26 mouse cellular contexts compared by ENCODE assay signal in the genomic region with DNA sequence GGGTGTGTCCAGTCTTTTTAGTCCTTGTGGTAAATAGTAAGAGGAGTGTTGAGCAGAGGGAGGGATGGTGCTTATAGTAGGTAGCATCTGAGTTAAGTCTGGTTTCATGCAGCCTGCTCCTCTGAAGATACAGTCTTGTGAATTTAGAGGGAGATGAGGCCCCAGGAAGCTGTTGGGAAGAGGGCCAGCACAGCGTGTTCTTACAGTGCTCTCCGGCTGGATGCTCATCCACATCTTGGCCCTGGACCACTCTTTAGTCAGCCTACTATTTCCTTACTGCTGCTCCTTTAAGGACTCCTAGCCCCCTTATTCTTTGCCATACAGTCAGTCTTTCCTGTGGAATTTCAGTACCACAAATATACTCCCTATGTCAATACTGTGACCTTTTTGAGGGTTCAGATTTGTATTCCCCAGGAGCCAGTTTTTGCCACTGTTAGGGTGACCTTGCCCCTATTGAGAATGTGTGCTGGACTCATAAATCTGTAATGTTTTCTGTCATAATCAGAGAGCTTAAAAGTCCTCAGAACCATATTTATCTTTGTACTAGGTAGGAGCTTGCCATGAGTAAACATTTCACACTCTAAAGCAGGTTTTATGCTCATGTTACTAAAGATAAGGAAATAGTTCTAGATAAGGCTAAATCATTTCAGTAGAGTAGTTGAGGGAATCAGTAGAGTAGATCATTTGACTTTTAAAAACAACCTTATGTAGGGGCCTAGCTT. TPM values are rescaled to one million over a fixed set of nuclear protein-coding genes. Genes with fewer than 3 reads are reported as not detected.
DNase-seq lines count a peak whose midpoint lies in the region; ATAC-seq and TF ChIP-seq lines count a peak whose summit lies in the region.
"Had no signal": no experiment of that assay in that cellular context is flagged by ENCODE, and none has a peak within 500 bp of the region (broad histone marks: within the 10 kb centered on the region; RNA-seq: fewer than 3 reads in every experiment).

No protein-coding gene starts in this region.

- TF ChIP-seq CTCF in G1E (IDR thresholded peaks at IDR 0.05; ENCODE audit: low read depth, low read length) = no peak

- no peak for ATAC-seq in limb, embryonic 13.5 days (ENCODE audit: low FRiP score, low read depth)
- ATAC-seq in G1E (ENCODE audit: extremely low read depth, insufficient number of reproducible peaks, low FRiP score, poor library complexity, severe bottlenecking) = peak; percentile 49; the same call in 1 of the 2 replicates
- ATAC-seq in stomach, embryonic 15.5 days (ENCODE audit: insufficient read depth, low FRiP score, low read depth) = peak; percentile 71
- ATAC-seq in hindbrain, embryonic 16.5 days = no peak
- ATAC-seq: forebrain, embryonic 14.5 days; inflammation-experienced regulatory T-cells, adult 6 months had no signal

- H3K4me2 ChIP-seq in limb, embryonic 13.5 days (replicated peaks) = no peak overlapping the region
- H3K4me2 ChIP-seq in stomach, embryonic 15.5 days = no peak overlapping the region
- no peak overlapping the region for H3K4me2 ChIP-seq in hindbrain, embryonic 16.5 days (ENCODE audit: low read length)
- H3K4me2 ChIP-seq: embryonic facial prominence, embryonic 15.5 days; heart, embryonic 15.5 days; hindbrain, embryonic 13.5 days; limb, embryonic 15.5 days; lung, embryonic 15.5 days; neural tube, embryonic 15.5 days had no signal

- WGBS in limb, embryonic 13.5 days = 94% methylated on average over 2 of the region's 2 CpGs
- 98% methylated on average over 2 of the region's 2 CpGs for WGBS in limb, embryonic 10.5 days
- 64% methylated on average over 2 of the region's 2 CpGs for WGBS in stomach, embryonic 15.5 days
- WGBS in hindbrain, embryonic 16.5 days = 68% methylated on average over 2 of the region's 2 CpGs

- DNase-seq in gastrocnemius, adult 18-20 months (ENCODE audit: low spot score) = peak; percentile 25
- DNase-seq in gastrocnemius, adult 8-10 months (ENCODE audit: low spot score in 2 of 2) = no peak
- DNase-seq in limb, embryonic 10.5 days (ENCODE audit: low spot score) = no peak
- DNase-seq in G1E (ENCODE audit: low spot score) = no peak
- no peak for DNase-seq in lung, postnatal 4 days
- DNase-seq: cerebellum, adult 11 months; cerebellum, adult 9-11 months; gastrocnemius, postnatal 25 days; heart, postnatal 36 days; kidney, adult 9 months; kidney, postnatal 14 days; layer of hippocampus, postnatal 36 days had no signal

- H3K4me3 ChIP-seq in limb, embryonic 13.5 days = no peak overlapping the region
- no peak overlapping the region for H3K4me3 ChIP-seq in limb, embryonic 10.5 days
- no peak overlapping the region for H3K4me3 ChIP-seq in G1E (ENCODE audit: low read depth, low read length)
- H3K4me3 ChIP-seq in stomach, embryonic 15.5 days (replicated peaks) = no peak overlapping the region
- H3K4me3 ChIP-seq in hindbrain, embryonic 16.5 days (ENCODE audit: low read length) = no peak overlapping the region
- H3K4me3 ChIP-seq: embryonic facial prominence, embryonic 15.5 days; heart, embryonic 15.5 days; hindbrain, embryonic 13.5 days; limb, embryonic 15.5 days; lung, embryonic 15.5 days; neural tube, embryonic 15.5 days had no signal

- H3K27ac ChIP-seq in limb, embryonic 13.5 days = peak overlapping the region; percentile 44; the same call in 1 of the 2 replicates
- H3K27ac ChIP-seq in limb, embryonic 10.5 days = no peak overlapping the region
- peak overlapping the region; percentile 51; the same call in 1 of the 2 replicates for H3K27ac ChIP-seq in stomach, embryonic 15.5 days
- H3K27ac ChIP-seq in hindbrain, embryonic 16.5 days (ENCODE audit: low read depth, low read length) = no peak overlapping the region
- H3K27ac ChIP-seq: embryonic facial prominence, embryonic 15.5 days; heart, embryonic 15.5 days; hindbrain, embryonic 13.5 days; limb, embryonic 15.5 days; lung, embryonic 15.5 days; macrophage; neural tube, embryonic 15.5 days had no signal

- H3K36me3 ChIP-seq in limb, embryonic 13.5 days = peaks cover 45% of the 10 kb centered on the region
- H3K36me3 ChIP-seq in limb, embryonic 10.5 days = peaks cover 31% of the 10 kb centered on the region
- peaks cover 92% of the 10 kb centered on the region for H3K36me3 ChIP-seq in G1E (replicated peaks)
- peaks cover 6% of the 10 kb centered on the region for H3K36me3 ChIP-seq in stomach, embryonic 15.5 days
- peaks cover 3% of the 10 kb centered on the region; the same call in 1 of the 2 replicates for H3K36me3 ChIP-seq in hindbrain, embryonic 16.5 days (ENCODE audit: control insufficient read depth, insufficient read depth, low read length)

- H3K4me1 ChIP-seq in limb, embryonic 13.5 days = peaks cover 25% of the 10 kb centered on the region
- H3K4me1 ChIP-seq in limb, embryonic 10.5 days = peaks cover 11% of the 10 kb centered on the region
- peaks cover 18% of the 10 kb centered on the region for H3K4me1 ChIP-seq in G1E (ENCODE audit: insufficient read depth, low read depth, low read length)
- peaks cover 7% of the 10 kb centered on the region; the same call in 1 of the 2 replicates for H3K4me1 ChIP-seq in stomach, embryonic 15.5 days
- H3K4me1 ChIP-seq in hindbrain, embryonic 16.5 days (ENCODE audit: control insufficient read depth, insufficient read depth, low read depth, low read length) = no peaks in the 10 kb centered on the region
- H3K4me1 ChIP-seq: embryonic facial prominence, embryonic 15.5 days; heart, embryonic 15.5 days; hindbrain, embryonic 13.5 days; lung, embryonic 15.5 days; neural tube, embryonic 15.5 days had no signal

- H3K27me3 ChIP-seq in limb, embryonic 13.5 days = no peaks in the 10 kb centered on the region
- H3K27me3 ChIP-seq in limb, embryonic 10.5 days (ENCODE audit: low read depth, poor library complexity, severe bottlenecking) = no peaks in the 10 kb centered on the region
- H3K27me3 ChIP-seq in G1E (ENCODE audit: insufficient read depth, low read length) = no peaks in the 10 kb centered on the region
- H3K27me3 ChIP-seq in stomach, embryonic 15.5 days (replicated peaks) = no peaks in the 10 kb centered on the region
- H3K27me3 ChIP-seq in hindbrain, embryonic 16.5 days (replicated peaks; ENCODE audit: control insufficient read depth, insufficient read depth, low read length) = no peaks in the 10 kb centered on the region
- H3K27me3 ChIP-seq: embryonic facial prominence, embryonic 15.5 days; heart, embryonic 15.5 days; hindbrain, embryonic 13.5 days; limb, embryonic 15.5 days; lung, embryonic 15.5 days; neural tube, embryonic 15.5 days had no signal

- H3K9ac ChIP-seq in limb, embryonic 13.5 days = no peak overlapping the region
- no peak overlapping the region for H3K9ac ChIP-seq in stomach, embryonic 15.5 days
- no peak overlapping the region for H3K9ac ChIP-seq in hindbrain, embryonic 16.5 days (ENCODE audit: low read depth, low read length)
- H3K9ac ChIP-seq: embryonic facial prominence, embryonic 15.5 days; heart, embryonic 15.5 days; hindbrain, embryonic 13.5 days; limb, embryonic 15.5 days; lung, embryonic 15.5 days; neural tube, embryonic 15.5 days had no signal

- no peaks in the 10 kb centered on the region for H3K9me3 ChIP-seq in limb, embryonic 13.5 days
- H3K9me3 ChIP-seq in limb, embryonic 10.5 days (replicated peaks) = no peaks in the 10 kb centered on the region
- H3K9me3 ChIP-seq in G1E (replicated peaks) = peaks cover 1% of the 10 kb centered on the region; the same call in 1 of the 2 replicates
- H3K9me3 ChIP-seq in stomach, embryonic 15.5 days = no peaks in the 10 kb centered on the region
- no peaks in the 10 kb centered on the region for H3K9me3 ChIP-seq in hindbrain, embryonic 16.5 days (ENCODE audit: control insufficient read depth, low read length)
- H3K9me3 ChIP-seq: embryonic facial prominence, embryonic 15.5 days; heart, embryonic 15.5 days; hindbrain, embryonic 13.5 days; limb, embryonic 15.5 days; lung, embryonic 15.5 days; neural tube, embryonic 15.5 days had no signal

RNA-seq across cellular contexts. Expression of a gene that starts 12.4 kb away (rescaled TPM):
- 10 to 100 TPM; 11.3 to 12.7 TPM for total RNA-seq in gastrocnemius, adult 18-20 months (2021)
- total RNA-seq in gastrocnemius, adult 8-10 months (2022) = 10 to 100 TPM in 2 of 4 experiments, 1 to 10 TPM in 2; 9.4 to 11.9 (median 10.1) TPM
- polyA plus RNA-seq in limb, embryonic 13.5 days (2015; fragmentation: Nextera tagmentation; extraction: Ambion mirVana) = 33.3 and 33.5 TPM in 2 replicates
- 15.6 and 20.1 TPM in 2 replicates for polyA plus RNA-seq in limb, embryonic 10.5 days (2016; fragmentation: Nextera tagmentation; extraction: Ambion mirVana)
- 45.3 and 65.0 TPM in 2 replicates for total RNA-seq in G1E (2014; fragmentation: Nextera tagmentation)
- total RNA-seq in G1E (2017) = 44.6 and 53.3 TPM in 2 replicates
- polyA plus RNA-seq in G1E (2012) = 16.9 and 20.8 TPM in 2 replicates
- 30.9 and 31.3 TPM in 2 replicates for polyA plus RNA-seq in stomach, embryonic 15.5 days (2015; fragmentation: Nextera tagmentation; extraction: Ambion mirVana)
- polyA plus RNA-seq in hindbrain, embryonic 16.5 days (2015; fragmentation: Nextera tagmentation; extraction: Ambion mirVana) = 21.8 and 24.9 TPM in 2 replicates

RNA-seq across cellular contexts. Expression of a gene that starts 22.5 kb away (rescaled TPM):
- total RNA-seq in gastrocnemius, adult 18-20 months (2021) = not detected
- total RNA-seq in gastrocnemius, adult 8-10 months (2022) = not detected
- 0.42 and 0.47 TPM in 2 replicates for polyA plus RNA-seq in limb, embryonic 13.5 days (2015; fragmentation: Nextera tagmentation; extraction: Ambion mirVana)
- polyA plus RNA-seq in limb, embryonic 10.5 days (2016; fragmentation: Nextera tagmentation; extraction: Ambion mirVana) = not detected in 2 replicates
- total RNA-seq in G1E (2014; fragmentation: Nextera tagmentation) (not detected in 2 replicates), G1E (2017) (not detected in 2 replicates)
- not detected in 2 replicates for polyA plus RNA-seq in G1E (2012)
- polyA plus RNA-seq in stomach, embryonic 15.5 days (2015; fragmentation: Nextera tagmentation; extraction: Ambion mirVana) = 0.19 and 0.71 TPM in 2 replicates
- 0.05 TPM in 1 of 2 replicates, not detected in the other for polyA plus RNA-seq in hindbrain, embryonic 16.5 days (2015; fragmentation: Nextera tagmentation; extraction: Ambion mirVana)
- total RNA-seq: gastrocnemius, postnatal 25 days; heart, postnatal 36 days; left cerebral cortex, postnatal 14 days had no signal
- polyA plus RNA-seq: forebrain, embryonic 14.5 days; heart, embryonic 15.5 days; hindbrain, embryonic 13.5 days; inflammation-experienced regulatory T-cells, adult 6 months; macrophage; small intestine, adult 2 months had no signal

Comparison
In these comparisons a context has a peak if more than half of its experiments do, and no peak if none do; other contexts are left out.
1. H3K27ac ChIP-seq: peak in limb, embryonic 13.5 days (single experiment) and stomach, embryonic 15.5 days (single experiment); none in limb, embryonic 10.5 days (single experiment) and hindbrain, embryonic 16.5 days (single experiment).
2. ATAC-seq: peak in G1E (single experiment) and stomach, embryonic 15.5 days (single experiment); none in limb, embryonic 13.5 days (single experiment) and hindbrain, embryonic 16.5 days (single experiment).